Mouse (Mus musculus) gastrocnemius, adult 2 months (tissue): ENCODE data around the gene Scgb1b17. TPM values are rescaled to one million over a fixed set of nuclear protein-coding genes. Genes with fewer than 3 reads are reported as not detected.
"Not testable (repeated sequence)": the region's sequence is repeated elsewhere in the genome, so short reads cannot be mapped to it uniquely, and the experiment has no call there.

Experiments used
- DNase-seq: peaks from one replicate; pipeline ENCODE4 v3.0.0; 2022
- H3K27ac ChIP-seq: fragments of 200-600 bp; 2 replicates; pipeline ENCODE4 v1.8.1; 2022; ENCODE audit warnings: mild to moderate bottlenecking
- H3K4me3 ChIP-seq: fragments of 200-600 bp; 2 replicates; pipeline ENCODE4 v1.8.1; 2022; ENCODE audit warnings: mild to moderate bottlenecking, moderate library complexity
- intact Hi-C: fragments of 180-260 bp; cut with DNase I; formaldehyde crosslinking; loops from one replicate; pipeline ENCODE4 v1.15.1; 2025
- long read RNA-seq, 2 experiments: library from polyadenylated mRNA; stranded (forward); transcript quantifications; one replicate each; pipeline ENCODE4 v2.0.0; 2021
- total RNA-seq, 2 experiments: library from RNA; stranded (reverse); gene quantifications; 2 replicates each; pipeline ENCODE4 v1.2.3; 2021

The Scgb1b17 gene
- not detected for total RNA-seq
- long read RNA-seq, experiment 1 = 0 reads
- long read RNA-seq, experiment 2 = 0 reads

- DNase-seq, intact Hi-C loops, H3K27ac ChIP-seq, H3K4me3 ChIP-seq: not testable (repeated sequence)
Observed at GRCm38 (mm10) chr7:33063149-33063548, at the start of gene Scgb1b17. Gene Scgb1b17, plus strand, starts transcription at chr7:33063449.

GRCm38 (mm10) chr7:33056461-33056860 is 6.8 kb upstream of the Scgb1b17 start, which contains the start of gene Scgb2b17:
Gene Scgb2b17, minus strand, starts transcription at chr7:33056561.
- H3K27ac ChIP-seq, DNase-seq, H3K4me3 ChIP-seq, intact Hi-C loops: not testable (repeated sequence)

Other genes with a start within 250 kb of the Scgb1b17 start
- gene Scgb2b15, start 233.8 kb upstream of the Scgb1b17 start, total RNA-seq = not detected
- not detected for gene Scgb1b15, start 226.9 kb upstream of the Scgb1b17 start, total RNA-seq
- gene Scgb2b17, start 6.9 kb upstream of the Scgb1b17 start, total RNA-seq = not detected
- gene Scgb2b18, start 110.4 kb downstream of the Scgb1b17 start, total RNA-seq = not detected
- gene Scgb1b18, start 122.1 kb downstream of the Scgb1b17 start, total RNA-seq = not detected
- not detected for gene Scgb2b19, start 216.9 kb downstream of the Scgb1b17 start, total RNA-seq
- not detected for gene Scgb1b19, start 223.8 kb downstream of the Scgb1b17 start, total RNA-seq